Mouse (Mus musculus): ENCODE results near the gene Rbmx2. TPM values are rescaled to one million over a fixed set of nuclear protein-coding genes. Genes with fewer than 3 reads are reported as not detected.

Gene Rbmx2
- polyA plus RNA-seq, 1 experiment from 2014 or later: 30.5 TPM

DNA sequence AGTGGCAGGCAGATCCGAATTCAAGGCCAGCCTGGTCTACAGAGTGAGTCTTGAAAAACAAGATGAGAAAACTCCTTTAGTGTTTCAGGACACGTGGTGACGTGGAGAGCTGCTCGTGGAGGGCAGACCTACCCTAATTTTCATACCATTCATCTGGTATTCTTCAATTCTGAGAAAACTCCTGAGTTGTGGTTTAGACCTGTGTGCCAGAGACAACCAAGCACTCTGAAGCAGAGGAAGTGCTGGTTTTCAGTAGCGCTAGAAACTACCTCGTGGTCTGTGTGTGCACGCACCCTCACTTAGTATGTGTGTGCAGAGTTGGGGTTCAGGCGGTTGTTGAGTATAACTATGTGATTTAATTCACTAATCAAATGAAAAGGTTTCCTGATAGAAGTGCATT is 18.0 kb downstream of the Rbmx2 start:
- DNase-seq (ENCODE audit: low spot score) (no peak), ATAC-seq (ENCODE audit: insufficient number of reproducible peaks, low FRiP score, low TSS enrichment, low read depth) (no peak)
- Histone ChIP-seq H3K36me3 (ENCODE audit: control insufficient read depth, insufficient read depth, low read length) (no peaks in the 10 kb centered on the region), H3K4me2 (ENCODE audit: low read depth, severe bottlenecking) (no peak overlapping the region), H3K9ac (ENCODE audit: low read length) (no peak overlapping the region), H3K4me1 (ENCODE audit: control insufficient read depth, insufficient read depth, low read length) (no peaks in the 10 kb centered on the region), H3K4me3 (ENCODE audit: low read depth, low read length) (no peak overlapping the region), H3K27me3 (ENCODE audit: control insufficient read depth, insufficient read depth, low read length) (no peaks in the 10 kb centered on the region), H3K27ac (replicated peaks; ENCODE audit: low read depth, low read length) (no peak overlapping the region), H3K9me3 (ENCODE audit: control insufficient read depth, low read length) (no peaks in the 10 kb centered on the region)
- WGBS: 89% methylated on average over 8 of the region's 8 CpGs

DNA sequence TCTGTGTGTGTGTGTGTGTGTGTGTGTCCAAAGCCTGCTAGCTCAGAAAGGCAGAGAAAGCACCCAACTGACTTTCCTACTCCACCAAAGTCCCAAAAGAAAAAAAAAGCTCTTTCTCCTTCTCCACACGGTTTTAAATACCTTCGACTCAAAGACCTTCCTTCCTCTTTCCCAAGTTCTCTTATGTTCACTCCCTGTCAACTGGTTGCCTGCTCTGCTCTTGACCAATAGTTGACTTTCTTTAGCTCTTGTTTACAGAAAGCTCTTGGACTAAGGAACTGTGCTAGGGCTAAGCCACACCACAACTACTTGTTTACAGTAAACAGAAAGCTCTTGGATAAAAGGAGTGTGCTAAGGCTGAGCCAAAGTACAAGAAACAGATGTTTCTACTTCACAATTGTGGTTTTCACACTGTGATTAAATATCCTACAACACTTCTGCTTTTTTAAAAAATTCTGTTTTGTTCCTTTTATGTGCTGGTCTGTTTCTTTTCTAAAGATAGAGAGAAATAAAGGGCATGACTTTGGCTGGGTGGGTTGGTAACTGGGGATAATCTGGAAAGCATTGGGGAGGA is 60.0 kb downstream of the Rbmx2 start:
- H3K4me3 ChIP-seq (ENCODE audit: low read depth, low read length): no peak overlapping the region
- no peak overlapping the region for H3K27ac ChIP-seq (replicated peaks; ENCODE audit: low read depth, low read length)
- 75% methylated on average over 2 of the region's 2 CpGs for WGBS
- H3K36me3 ChIP-seq (ENCODE audit: control insufficient read depth, insufficient read depth, low read length): no peaks in the 10 kb centered on the region
- no peaks in the 10 kb centered on the region for H3K4me1 ChIP-seq (ENCODE audit: control insufficient read depth, insufficient read depth, low read length)
- DNase-seq (ENCODE audit: low spot score): no peak
- H3K9ac ChIP-seq (ENCODE audit: low read length): no peak overlapping the region
- no peaks in the 10 kb centered on the region for H3K9me3 ChIP-seq (ENCODE audit: control insufficient read depth, low read length)
- ATAC-seq (ENCODE audit: insufficient number of reproducible peaks, low FRiP score, low TSS enrichment, low read depth): no peak
- no peaks in the 10 kb centered on the region for H3K27me3 ChIP-seq (ENCODE audit: control insufficient read depth, insufficient read depth, low read length)
- no peak overlapping the region for H3K4me2 ChIP-seq (ENCODE audit: low read depth, severe bottlenecking)

Other genes with a start within 250 kb of the Rbmx2 start
- gene Elf4, start 231.9 kb upstream of the Rbmx2 start, polyA plus RNA-seq (2014; fragmentation: Nextera tagmentation; extraction: Ambion mirVana): 2.4 and 2.6 TPM in 2 replicates
- 85.8 and 94.2 TPM in 2 replicates for gene Aifm1, start 181.4 kb upstream of the Rbmx2 start, polyA plus RNA-seq (2014; fragmentation: Nextera tagmentation; extraction: Ambion mirVana)
- gene Rab33a, start 175.7 kb upstream of the Rbmx2 start, polyA plus RNA-seq (2014; fragmentation: Nextera tagmentation; extraction: Ambion mirVana): 4.7 and 5.5 TPM in 2 replicates
- 23.3 and 23.7 TPM in 2 replicates for gene Zfp280c, start 100.5 kb upstream of the Rbmx2 start, polyA plus RNA-seq (2014; fragmentation: Nextera tagmentation; extraction: Ambion mirVana)
- gene Slc25a14, start 71.6 kb upstream of the Rbmx2 start, polyA plus RNA-seq (2014; fragmentation: Nextera tagmentation; extraction: Ambion mirVana): 17.2 and 19.8 TPM in 2 replicates
- not detected in 2 replicates for gene Gpr119, start 20.5 kb upstream of the Rbmx2 start, polyA plus RNA-seq (2014; fragmentation: Nextera tagmentation; extraction: Ambion mirVana)
- gene Gm595, start 182.7 kb downstream of the Rbmx2 start, polyA plus RNA-seq (2014; fragmentation: Nextera tagmentation; extraction: Ambion mirVana): not detected in 2 replicates